Mouse (Mus musculus): ENCODE measurements around the gene Abcf3. TPM values are rescaled to one million over a fixed set of nuclear protein-coding genes. Genes with fewer than 3 reads are reported as not detected.

The Abcf3 gene
- total RNA-seq, 2 experiments from 2014 or later, result 8.9 to 11.0 TPM

GRCm38 (mm10) chr16:20610501-20611356 lies 62.4 kb downstream of the Abcf3 start:
- ATAC-seq (replicated peaks; ENCODE audit: low FRiP score, poor library complexity, severe bottlenecking), result peak; percentile 56

Other genes starting within 250 kb of the Abcf3 start
- 31.3 and 47.3 TPM in 2 replicates for gene Parl, start 246.2 kb upstream of the Abcf3 start, total RNA-seq (2015; ENCODE audit: low replicate concordance)
- gene Parl, start 246.2 kb upstream of the Abcf3 start, total RNA-seq (2017; ENCODE audit: low replicate concordance), result 7.1 and 30.9 TPM in 2 replicates
- 1.3 TPM in 1 of 2 replicates, not detected in the other for gene Cyp2ab1, start 223.2 kb upstream of the Abcf3 start, total RNA-seq (2015; ENCODE audit: low replicate concordance)
- gene Cyp2ab1, start 223.2 kb upstream of the Abcf3 start, total RNA-seq (2017; ENCODE audit: low replicate concordance), result 0.77 and 1.5 TPM in 2 replicates
- 26.8 and 30.0 TPM in 2 replicates for gene Abcc5, start 122.2 kb upstream of the Abcf3 start, total RNA-seq (2015; ENCODE audit: low replicate concordance)
- gene Abcc5, start 122.2 kb upstream of the Abcf3 start, total RNA-seq (2017; ENCODE audit: low replicate concordance), result 32.8 and 56.3 TPM in 2 replicates
- 7.7 and 10.4 TPM in 2 replicates for gene Eif2b5, start 49.8 kb upstream of the Abcf3 start, total RNA-seq (2015; ENCODE audit: low replicate concordance)
- 9.1 and 14.1 TPM in 2 replicates for gene Eif2b5, start 49.8 kb upstream of the Abcf3 start, total RNA-seq (2017; ENCODE audit: low replicate concordance)
- 3.8 and 10.0 TPM in 2 replicates for gene Dvl3, start 31.6 kb upstream of the Abcf3 start, total RNA-seq (2015; ENCODE audit: low replicate concordance)
- gene Dvl3, start 31.6 kb upstream of the Abcf3 start, total RNA-seq (2017; ENCODE audit: low replicate concordance), result 1.1 and 1.7 TPM in 2 replicates
- gene Ap2m1, start 13.1 kb upstream of the Abcf3 start, total RNA-seq (2015; ENCODE audit: low replicate concordance), result 124 and 125 TPM in 2 replicates
- gene Ap2m1, start 13.1 kb upstream of the Abcf3 start, total RNA-seq (2017; ENCODE audit: low replicate concordance), result 81.1 and 126 TPM in 2 replicates
- not detected in 2 replicates for gene Vwa5b2, start 40.9 kb downstream of the Abcf3 start, total RNA-seq (2015; ENCODE audit: low replicate concordance)
- gene Vwa5b2, start 40.9 kb downstream of the Abcf3 start, total RNA-seq (2017; ENCODE audit: low replicate concordance), result not detected in 2 replicates
- gene Eef1akmt4, start 63.0 kb downstream of the Abcf3 start, total RNA-seq (2015; ENCODE audit: low replicate concordance), result 8.2 and 10.6 TPM in 2 replicates
- gene Eef1akmt4, start 63.0 kb downstream of the Abcf3 start, total RNA-seq (2017; ENCODE audit: low replicate concordance), result 0.60 and 0.98 TPM in 2 replicates
- gene Gm49333, start 63.0 kb downstream of the Abcf3 start, total RNA-seq (2015; ENCODE audit: low replicate concordance), result not detected in 2 replicates
- not detected in 2 replicates for gene Gm49333, start 63.0 kb downstream of the Abcf3 start, total RNA-seq (2017; ENCODE audit: low replicate concordance)
- gene Alg3, start 63.2 kb downstream of the Abcf3 start, total RNA-seq (2015; ENCODE audit: low replicate concordance), result 7.7 and 22.7 TPM in 2 replicates
- gene Alg3, start 63.2 kb downstream of the Abcf3 start, total RNA-seq (2017; ENCODE audit: low replicate concordance), result 1.4 TPM in 1 of 2 replicates, not detected in the other
- gene Camk2n2, start 72.7 kb downstream of the Abcf3 start, total RNA-seq (2015; ENCODE audit: low replicate concordance), result not detected in 2 replicates
- 0.94 TPM in 1 of 2 replicates, not detected in the other for gene Camk2n2, start 72.7 kb downstream of the Abcf3 start, total RNA-seq (2017; ENCODE audit: low replicate concordance)
- not detected in 2 replicates for gene Ece2, start 81.3 kb downstream of the Abcf3 start, total RNA-seq (2015; ENCODE audit: low replicate concordance)
- not detected in 2 replicates for gene Ece2, start 81.3 kb downstream of the Abcf3 start, total RNA-seq (2017; ENCODE audit: low replicate concordance)
- gene Psmd2, start 103.1 kb downstream of the Abcf3 start, total RNA-seq (2015; ENCODE audit: low replicate concordance), result 27.9 and 60.4 TPM in 2 replicates
- gene Psmd2, start 103.1 kb downstream of the Abcf3 start, total RNA-seq (2017; ENCODE audit: low replicate concordance), result 82.0 and 97.2 TPM in 2 replicates
- gene Eif4g1, start 119.7 kb downstream of the Abcf3 start, total RNA-seq (2015; ENCODE audit: low replicate concordance), result 60.1 and 64.6 TPM in 2 replicates
- 71.0 and 76.1 TPM in 2 replicates for gene Eif4g1, start 119.7 kb downstream of the Abcf3 start, total RNA-seq (2017; ENCODE audit: low replicate concordance)
- gene Fam131a, start 144.7 kb downstream of the Abcf3 start, total RNA-seq (2015; ENCODE audit: low replicate concordance), result not detected in 2 replicates
- gene Fam131a, start 144.7 kb downstream of the Abcf3 start, total RNA-seq (2017; ENCODE audit: low replicate concordance), result 0.26 and 0.70 TPM in 2 replicates
- 7.9 and 15.9 TPM in 2 replicates for gene Polr2h, start 169.1 kb downstream of the Abcf3 start, total RNA-seq (2015; ENCODE audit: low replicate concordance)
- 4.0 and 4.3 TPM in 2 replicates for gene Polr2h, start 169.1 kb downstream of the Abcf3 start, total RNA-seq (2017; ENCODE audit: low replicate concordance)
- gene Clcn2, start 169.2 kb downstream of the Abcf3 start, total RNA-seq (2015; ENCODE audit: low replicate concordance), result 1.7 and 5.0 TPM in 2 replicates
- 3.3 and 8.9 TPM in 2 replicates for gene Clcn2, start 169.2 kb downstream of the Abcf3 start, total RNA-seq (2017; ENCODE audit: low replicate concordance)
- not detected in 2 replicates for gene Chrd, start 184.6 kb downstream of the Abcf3 start, total RNA-seq (2015; ENCODE audit: low replicate concordance)
- not detected in 2 replicates for gene Chrd, start 184.6 kb downstream of the Abcf3 start, total RNA-seq (2017; ENCODE audit: low replicate concordance)
- not detected in 2 replicates for gene Thpo, start 185.9 kb downstream of the Abcf3 start, total RNA-seq (2015; ENCODE audit: low replicate concordance)
- gene Thpo, start 185.9 kb downstream of the Abcf3 start, total RNA-seq (2017; ENCODE audit: low replicate concordance), result not detected in 2 replicates